In genomic region chr14:25756385-25756990, GRCm38 (mm10) we compare ENCODE assay signal across 13 mouse cellular contexts. TPM values are rescaled to one million over a fixed set of nuclear protein-coding genes. Genes with fewer than 3 reads are reported as not detected.
DNase-seq lines count a peak whose midpoint lies in the region; ATAC-seq lines count a peak whose summit lies in the region.
"Had no signal": no experiment of that assay in that cellular context is flagged by ENCODE, and none has a peak within 500 bp of the region (broad histone marks: within the 10 kb centered on the region; RNA-seq: fewer than 3 reads in every experiment).

No protein-coding gene starts in this region.

- H3K9me3 ChIP-seq in heart, embryonic 14.5 days (ENCODE audit: control insufficient read depth, low read length) = no peaks in the 10 kb centered on the region
- no peaks in the 10 kb centered on the region for H3K9me3 ChIP-seq in midbrain, embryonic 16.5 days (replicated peaks; ENCODE audit: control insufficient read depth, low read length, poor library complexity, severe bottlenecking)
- H3K9me3 ChIP-seq in midbrain, embryonic 14.5 days (ENCODE audit: control insufficient read depth, low read length) = no peaks in the 10 kb centered on the region
- no peaks in the 10 kb centered on the region for H3K9me3 ChIP-seq in forebrain, embryonic 14.5 days (replicated peaks; ENCODE audit: control insufficient read depth, low read length)
- H3K9me3 ChIP-seq in stomach, embryonic 15.5 days = no peaks in the 10 kb centered on the region
- H3K9me3 ChIP-seq: neural tube, embryonic 12.5 days had no signal

- H3K4me2 ChIP-seq in heart, embryonic 14.5 days (ENCODE audit: low read length) = peak overlapping the region; percentile 19; the same call in 1 of the 2 replicates
- no peak overlapping the region for H3K4me2 ChIP-seq in midbrain, embryonic 16.5 days (ENCODE audit: low read length)
- H3K4me2 ChIP-seq in midbrain, embryonic 14.5 days (ENCODE audit: low read length) = no peak overlapping the region
- no peak overlapping the region for H3K4me2 ChIP-seq in forebrain, embryonic 14.5 days (ENCODE audit: low read length)
- no peak overlapping the region for H3K4me2 ChIP-seq in stomach, embryonic 15.5 days
- H3K4me2 ChIP-seq: neural tube, embryonic 12.5 days had no signal

- no peaks in the 10 kb centered on the region for H3K27me3 ChIP-seq in heart, embryonic 14.5 days (ENCODE audit: control insufficient read depth, insufficient read depth, low read length)
- no peaks in the 10 kb centered on the region for H3K27me3 ChIP-seq in midbrain, embryonic 16.5 days (ENCODE audit: control insufficient read depth, insufficient read depth, low read depth, low read length)
- H3K27me3 ChIP-seq in midbrain, embryonic 14.5 days (ENCODE audit: control insufficient read depth, insufficient read depth, low read length) = no peaks in the 10 kb centered on the region
- H3K27me3 ChIP-seq in forebrain, embryonic 14.5 days (replicated peaks; ENCODE audit: control insufficient read depth, insufficient read depth, low read length) = no peaks in the 10 kb centered on the region
- H3K27me3 ChIP-seq in stomach, embryonic 15.5 days (replicated peaks) = no peaks in the 10 kb centered on the region
- H3K27me3 ChIP-seq: neural tube, embryonic 12.5 days had no signal

- H3K36me3 ChIP-seq in heart, embryonic 14.5 days (ENCODE audit: control insufficient read depth, insufficient read depth, low read length) = peaks cover 51% of the 10 kb centered on the region
- H3K36me3 ChIP-seq in midbrain, embryonic 16.5 days (ENCODE audit: control insufficient read depth, insufficient read depth, low read length) = no peaks in the 10 kb centered on the region
- H3K36me3 ChIP-seq in midbrain, embryonic 14.5 days (ENCODE audit: control insufficient read depth, insufficient read depth, low read length) = no peaks in the 10 kb centered on the region
- no peaks in the 10 kb centered on the region for H3K36me3 ChIP-seq in forebrain, embryonic 14.5 days (ENCODE audit: control insufficient read depth, insufficient read depth, low read length)
- no peaks in the 10 kb centered on the region for H3K36me3 ChIP-seq in stomach, embryonic 15.5 days

- H3K9ac ChIP-seq in heart, embryonic 14.5 days (ENCODE audit: low read length) = peak overlapping the region; percentile 50
- H3K9ac ChIP-seq in midbrain, embryonic 16.5 days (ENCODE audit: low read depth, low read length) = no peak overlapping the region
- H3K9ac ChIP-seq in midbrain, embryonic 14.5 days (replicated peaks; ENCODE audit: low read length) = no peak overlapping the region
- H3K9ac ChIP-seq in forebrain, embryonic 14.5 days (ENCODE audit: low read length) = no peak overlapping the region
- no peak overlapping the region for H3K9ac ChIP-seq in stomach, embryonic 15.5 days
- H3K9ac ChIP-seq: neural tube, embryonic 12.5 days had no signal

- H3K4me3 ChIP-seq in heart, embryonic 14.5 days (ENCODE audit: control insufficient read depth in 1 of 2, insufficient read depth in 1 of 2, low read depth in 1 of 2, low read length in 2 of 2) = no peak overlapping the region
- no peak overlapping the region for H3K4me3 ChIP-seq in midbrain, embryonic 16.5 days (ENCODE audit: low read depth, low read length)
- H3K4me3 ChIP-seq in midbrain, embryonic 14.5 days (replicated peaks; ENCODE audit: low read depth, low read length) = no peak overlapping the region
- H3K4me3 ChIP-seq in forebrain, embryonic 14.5 days (ENCODE audit: low read depth, low read length) = no peak overlapping the region
- H3K4me3 ChIP-seq in stomach, embryonic 15.5 days (replicated peaks) = no peak overlapping the region
- H3K4me3 ChIP-seq: neural tube, embryonic 12.5 days had no signal

- intact Hi-C loops in heart, postnatal 14 days (cut with DNase I) = no loop called here
- intact Hi-C loops in left cerebral cortex, postnatal 14 days (cut with DNase I) = no loop called here

- peaks cover 55 to 81% of the 10 kb centered on the region in 2 experiments for H3K4me1 ChIP-seq in heart, embryonic 14.5 days (ENCODE audit: control insufficient read depth in 2 of 2, insufficient read depth in 2 of 2, low read length in 2 of 2)
- peaks cover 12% of the 10 kb centered on the region for H3K4me1 ChIP-seq in midbrain, embryonic 16.5 days (ENCODE audit: control insufficient read depth, insufficient read depth, low read length)
- peaks cover 14% of the 10 kb centered on the region for H3K4me1 ChIP-seq in midbrain, embryonic 14.5 days (ENCODE audit: control insufficient read depth, insufficient read depth, low read length)
- H3K4me1 ChIP-seq in forebrain, embryonic 14.5 days (ENCODE audit: control insufficient read depth, insufficient read depth, low read length) = no peaks in the 10 kb centered on the region
- peaks cover 58% of the 10 kb centered on the region for H3K4me1 ChIP-seq in stomach, embryonic 15.5 days

- no peak for DNase-seq in heart, postnatal 14 days
- DNase-seq in midbrain, embryonic 14.5 days = no peak
- no peak for DNase-seq in forebrain, embryonic 14.5 days (ENCODE audit: low spot score)
- no peak for DNase-seq in thymus, postnatal 4 days
- DNase-seq in left cerebral cortex, postnatal 14 days (ENCODE audit: low spot score in 2 of 2) = no peak
- DNase-seq: adrenal gland, postnatal 36 days; lung, postnatal 4 days; right cerebral cortex, postnatal 4 days had no signal

- peak; percentile 20; the same call in 1 of the 2 replicates for ATAC-seq in heart, embryonic 14.5 days (ENCODE audit: insufficient number of reproducible peaks, insufficient read depth, low FRiP score, low read depth)
- ATAC-seq in midbrain, embryonic 16.5 days = 0 out of 2 replicates have a peak, but pooled peaks have one; percentile 39
- no peak for ATAC-seq in midbrain, embryonic 14.5 days (ENCODE audit: low FRiP score, low TSS enrichment)
- peak; percentile 44; the same call in 1 of the 2 replicates for ATAC-seq in forebrain, embryonic 14.5 days
- peak; percentile 14; the same call in 1 of the 2 replicates for ATAC-seq in stomach, embryonic 15.5 days (ENCODE audit: insufficient read depth, low FRiP score, low read depth)

- peak overlapping the region; percentile 40 to 92; a peak in 3 of 4 replicates for H3K27ac ChIP-seq in heart, embryonic 14.5 days (replicated peaks in 1 of 2; ENCODE audit: control insufficient read depth in 1 of 2, insufficient read depth in 1 of 2, low read depth in 2 of 2, low read length in 2 of 2)
- peak overlapping the region; percentile 31; the same call in 1 of the 2 replicates for H3K27ac ChIP-seq in midbrain, embryonic 16.5 days (ENCODE audit: low read length)
- no peak overlapping the region for H3K27ac ChIP-seq in midbrain, embryonic 14.5 days (replicated peaks; ENCODE audit: low read depth, low read length)
- H3K27ac ChIP-seq in forebrain, embryonic 14.5 days (ENCODE audit: low read depth, low read length) = no peak overlapping the region
- H3K27ac ChIP-seq in stomach, embryonic 15.5 days = peak overlapping the region; percentile 13
- H3K27ac ChIP-seq: kidney, postnatal 0 days; neural tube, embryonic 12.5 days had no signal

- 41% methylated on average over 7 of the region's 7 CpGs for WGBS in heart, embryonic 14.5 days
- 71% methylated on average over 7 of the region's 7 CpGs for WGBS in midbrain, embryonic 16.5 days
- WGBS in midbrain, embryonic 14.5 days = 74% methylated on average over 7 of the region's 7 CpGs
- WGBS in forebrain, embryonic 14.5 days = 67% methylated on average over 7 of the region's 7 CpGs
- WGBS in stomach, embryonic 15.5 days = 47% methylated on average over 7 of the region's 7 CpGs

RNA-seq across cellular contexts. Expression of gene Zcchc24, which starts 12.4 kb away (rescaled TPM):
- polyA plus RNA-seq in heart, embryonic 14.5 days (2014; fragmentation: Nextera tagmentation; extraction: Ambion mirVana) = 31.8 and 33.0 TPM in 2 replicates
- total RNA-seq in heart, postnatal 14 days (2021) = 10 to 100 TPM; 47.6 to 48.3 TPM
- polyA plus RNA-seq in midbrain, embryonic 16.5 days (2015; fragmentation: Nextera tagmentation; extraction: Ambion mirVana) = 11.0 and 12.2 TPM in 2 replicates
- 8.1 and 13.6 TPM in 2 replicates for polyA plus RNA-seq in midbrain, embryonic 14.5 days (2014; fragmentation: Nextera tagmentation; extraction: Ambion mirVana)
- 8.0 and 9.8 TPM in 2 replicates for polyA plus RNA-seq in forebrain, embryonic 14.5 days (2014; fragmentation: Nextera tagmentation; extraction: Ambion mirVana)
- 25.7 and 26.9 TPM in 2 replicates for polyA plus RNA-seq in stomach, embryonic 15.5 days (2015; fragmentation: Nextera tagmentation; extraction: Ambion mirVana)
- 10 to 100 TPM; 41.9 to 43.9 TPM for total RNA-seq in left cerebral cortex, postnatal 14 days (2021)

Comparison
In these comparisons a context has a peak if more than half of its experiments do, and no peak if none do; other contexts are left out.
1. H3K27ac ChIP-seq: peak in heart, embryonic 14.5 days (2 of 2), midbrain, embryonic 16.5 days (single experiment) and stomach, embryonic 15.5 days (single experiment); none in midbrain, embryonic 14.5 days (single experiment) and forebrain, embryonic 14.5 days (single experiment).